Mouse (Mus musculus) gastrocnemius, adult 2 months (tissue): Measurements from ENCODE around the gene Sult2a4. TPM values are rescaled to one million over a fixed set of nuclear protein-coding genes. Genes with fewer than 3 reads are reported as not detected.
"Not testable (repeated sequence)": the region's sequence is repeated elsewhere in the genome, so short reads cannot be mapped to it uniquely, and the experiment has no call there.

ENCODE experiments used
- DNase-seq: peaks from one replicate; pipeline ENCODE4 v3.0.0; 2022
- H3K27ac ChIP-seq: fragments of 200-600 bp; 2 replicates; pipeline ENCODE4 v1.8.1; 2022; ENCODE audit warnings: mild to moderate bottlenecking
- H3K4me3 ChIP-seq: fragments of 200-600 bp; 2 replicates; pipeline ENCODE4 v1.8.1; 2022; ENCODE audit warnings: mild to moderate bottlenecking, moderate library complexity
- CTCF ChIP-seq: fragments of 200-600 bp; IDR thresholded peaks from 2 replicates; pipeline ENCODE4 v1.8.1; 2022; ENCODE audit warnings: antibody characterized with exemption, mild to moderate bottlenecking, moderate library complexity
- intact Hi-C: fragments of 180-260 bp; cut with DNase I; formaldehyde crosslinking; loops from one replicate; pipeline ENCODE4 v1.15.1; 2025
- long read RNA-seq, 2 experiments: library from polyadenylated mRNA; stranded (forward); transcript quantifications; one replicate each; pipeline ENCODE4 v2.0.0; 2021
- total RNA-seq, 2 experiments: library from RNA; stranded (reverse); gene quantifications; 2 replicates each; pipeline ENCODE4 v1.2.3; 2021

Gene Sult2a4
- not detected for total RNA-seq
- long read RNA-seq, experiment 1: 0 reads
- long read RNA-seq, experiment 2: 0 reads

- H3K27ac ChIP-seq, H3K4me3 ChIP-seq, intact Hi-C loops, DNase-seq: not testable (repeated sequence)
Observed at GRCm38 (mm10) chr7:13989507-13989906, at the start of gene Sult2a4. Gene Sult2a4, minus strand, starts transcription at chr7:13989607.

GRCm38 (mm10) chr7:14030831-14031230, 41.4 kb upstream of the Sult2a4 start:
- H3K4me3 ChIP-seq, H3K27ac ChIP-seq, intact Hi-C loops, DNase-seq: not testable (repeated sequence)

DNA sequence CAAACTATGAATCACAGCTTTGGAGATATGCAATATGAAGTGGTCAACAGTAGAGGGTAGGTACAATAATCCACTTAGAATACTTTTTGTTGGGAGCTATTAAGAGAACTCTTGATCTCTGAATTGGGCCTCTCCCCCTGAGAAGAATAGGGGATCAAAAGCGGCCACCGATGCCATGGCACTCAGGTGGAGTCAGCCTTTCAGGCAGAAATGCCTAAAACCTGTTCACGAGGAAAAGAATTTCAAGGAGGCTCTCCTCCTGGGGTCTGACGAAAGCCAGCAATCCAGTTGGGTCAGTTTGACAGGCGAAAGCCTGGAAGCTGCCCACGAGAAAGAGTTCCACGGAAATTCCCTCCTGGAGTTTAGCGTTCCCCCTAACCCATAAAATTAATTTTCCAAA, 23.7 kb upstream of the Sult2a4 start:
- no peak for DNase-seq
- TF ChIP-seq CTCF: no peak
- Histone ChIP-seq H3K4me3 (no peak overlapping the region), H3K27ac (no peak overlapping the region)
- intact Hi-C loops: no loop called here

DNA sequence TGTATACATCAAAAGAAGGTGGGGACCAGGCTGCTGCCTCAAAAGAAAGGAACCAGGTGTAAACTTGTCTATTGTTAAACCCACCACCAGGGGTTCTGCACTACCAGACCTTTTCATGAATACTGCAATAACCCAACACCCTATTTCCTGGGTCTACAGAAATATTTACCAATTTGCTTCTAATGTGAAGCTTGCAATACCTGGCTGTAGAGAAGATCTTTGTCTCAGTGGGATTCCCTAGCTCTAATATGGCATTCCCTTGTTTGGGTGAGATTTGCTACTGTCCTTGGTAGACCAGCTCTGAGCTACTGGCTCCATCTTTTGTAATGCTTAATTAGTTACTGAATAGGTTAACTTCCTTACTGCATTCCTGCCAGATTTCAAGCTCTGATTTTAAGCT, 21.3 kb upstream of the Sult2a4 start:
- H3K27ac ChIP-seq, intact Hi-C loops, H3K4me3 ChIP-seq, DNase-seq: not testable (repeated sequence)

Other genes starting within 250 kb of the Sult2a4 start
- gene Sult2a1, start 152.2 kb downstream of the Sult2a4 start, total RNA-seq: not detected
- gene Sult2a3, start 133.4 kb upstream of the Sult2a4 start, total RNA-seq: not detected